Mouse (Mus musculus) ES-E14 (cell line): ENCODE measurements around the gene Vars.

Source experiments
- HCFC1 ChIP-seq: IDR thresholded peaks from 2 replicates; pipeline ENCODE4 v1.6.1; 2012; ENCODE audit warnings: low read length, inconsistent platforms, borderline replicate concordance; ENCODE audit not compliant: insufficient read depth
- ZC3H11A ChIP-seq: IDR thresholded peaks from 2 replicates; pipeline ENCODE4 v1.6.1; 2012; ENCODE audit warnings: low read depth, mild to moderate bottlenecking, inconsistent platforms, low read length, borderline replicate concordance

- TF ChIP-seq HCFC1: no peak
- no peak for TF ChIP-seq ZC3H11A
Measured at GRCm38 (mm10) chr17:35060737-35061297, 60.0 kb downstream of the Vars start.
